Mouse (Mus musculus) layer of hippocampus, postnatal 14 days (tissue): ENCODE measurements at regions not wholly inside any gene's neighbourhood (a gene's known extent, or its start where the extent isn't known, plus 50 kb on each side); places are given as distances from the start of the nearest gene placed in this dataset.
"Not testable (repeated sequence)": the region's sequence is repeated elsewhere in the genome, so short reads cannot be mapped to it uniquely, and the experiment has no call there.

Source experiments
- DNase-seq, 2 experiments: peaks; one replicate each; pipeline ENCODE4 v3.0.0; 2021 to 2022; ENCODE audit warnings: low spot score in 2 of 2, mixed read lengths in 1 of 2

- no peak for DNase-seq
Observed at GRCm38 (mm10) chr11:22420003-22420723, 78.1 kb upstream of the Ehbp1 start.

GRCm38 (mm10) chr11:22421762-22422161 lies 79.7 kb upstream of the Ehbp1 start:
- DNase-seq = no peak

GRCm38 (mm10) chr11:22437140-22437850 lies 74.6 kb upstream of the Tmem17 start:
- DNase-seq = peak in 1 of 2 experiments; percentile 42

DNA sequence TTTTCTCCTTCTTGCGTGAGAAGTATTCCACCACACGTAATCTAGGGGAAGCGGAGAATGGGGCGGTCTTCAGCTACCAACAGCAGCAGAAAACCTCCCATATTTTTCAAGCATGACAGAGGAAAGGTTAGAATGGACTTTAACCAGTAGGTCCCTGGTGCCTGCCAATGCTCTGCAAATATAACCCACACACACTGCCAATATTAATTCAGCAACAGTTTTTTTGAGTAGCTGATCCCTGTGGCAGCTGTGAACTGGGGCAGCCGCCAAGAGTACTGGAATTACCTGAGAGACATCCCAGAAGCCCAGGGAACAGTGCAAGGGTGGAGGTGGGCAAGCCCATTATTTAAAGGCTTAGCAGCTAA lies 74.1 kb upstream of the Tmem17 start:
- DNase-seq = no peak

DNA sequence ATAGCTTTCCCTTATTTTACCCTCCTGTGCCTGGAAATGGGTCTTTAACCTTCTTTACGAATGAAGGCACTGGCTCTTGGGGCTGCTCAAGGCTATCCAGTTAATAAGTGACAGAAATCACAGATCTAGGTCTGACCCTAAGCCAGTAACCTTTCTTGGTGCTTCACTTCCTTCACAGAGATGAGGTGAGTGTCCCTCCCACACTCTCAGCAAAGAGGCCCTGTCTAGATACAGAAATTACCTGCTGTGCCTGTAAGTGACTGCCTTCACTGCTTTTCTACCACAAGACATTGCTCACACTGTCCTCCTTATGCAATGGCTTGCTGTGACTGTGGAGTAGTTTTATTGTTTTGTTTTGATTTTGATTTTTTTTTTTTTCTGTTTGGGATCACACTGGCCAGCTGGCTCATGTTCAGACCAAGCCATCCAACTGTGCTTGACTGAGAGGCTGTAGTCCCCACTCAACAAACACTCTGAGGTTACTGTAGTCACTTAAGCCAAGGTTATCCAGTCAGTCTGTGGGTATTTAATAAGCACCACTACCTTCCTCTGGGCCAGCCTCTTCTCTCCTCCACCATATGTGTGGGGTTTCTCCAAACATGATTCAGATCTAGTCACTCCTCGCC lies 73.3 kb upstream of the Tmem17 start:
- DNase-seq = no peak

DNA sequence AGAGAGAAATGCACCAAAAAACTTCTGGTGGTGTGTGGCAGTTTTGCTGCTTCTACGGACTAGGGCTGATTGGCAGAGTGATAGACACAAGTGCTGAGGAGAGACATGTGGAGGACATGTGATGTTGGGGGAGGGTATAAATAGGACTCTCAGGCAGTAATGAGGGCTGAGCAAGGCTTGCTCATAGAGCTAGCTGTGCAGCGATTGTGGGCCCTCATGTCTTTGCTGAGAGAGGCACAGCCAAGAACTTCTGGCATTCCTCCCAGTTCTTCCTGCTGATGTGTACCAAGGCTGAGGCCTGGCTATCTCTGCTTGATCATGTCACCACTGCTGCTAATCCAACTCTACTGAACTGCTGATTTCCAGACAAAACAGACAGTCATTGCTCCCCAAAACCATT lies 71.4 kb upstream of the Tmem17 start:
- DNase-seq = peak in 1 of 2 experiments; percentile 25

DNA sequence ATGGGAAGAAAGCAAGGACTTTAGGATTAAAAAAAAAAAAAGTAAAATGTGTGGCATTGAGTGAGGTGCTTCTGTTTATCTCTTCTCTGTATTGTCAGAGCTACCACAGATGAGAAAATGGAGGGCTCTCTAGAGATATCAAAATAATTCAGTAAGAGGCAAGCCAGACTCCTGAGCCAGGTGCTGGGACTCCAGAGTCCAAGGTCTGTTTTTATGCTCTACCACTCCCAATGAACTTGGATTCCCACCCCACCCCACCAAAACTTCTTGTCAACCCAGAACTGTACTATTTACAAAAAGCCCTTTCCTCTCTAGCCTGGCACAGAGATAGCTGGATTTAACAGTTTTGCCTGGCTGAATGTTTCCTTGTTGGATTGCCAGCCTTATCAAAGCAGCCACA lies 58.7 kb upstream of the Tmem17 start:
- DNase-seq = no peak

DNA sequence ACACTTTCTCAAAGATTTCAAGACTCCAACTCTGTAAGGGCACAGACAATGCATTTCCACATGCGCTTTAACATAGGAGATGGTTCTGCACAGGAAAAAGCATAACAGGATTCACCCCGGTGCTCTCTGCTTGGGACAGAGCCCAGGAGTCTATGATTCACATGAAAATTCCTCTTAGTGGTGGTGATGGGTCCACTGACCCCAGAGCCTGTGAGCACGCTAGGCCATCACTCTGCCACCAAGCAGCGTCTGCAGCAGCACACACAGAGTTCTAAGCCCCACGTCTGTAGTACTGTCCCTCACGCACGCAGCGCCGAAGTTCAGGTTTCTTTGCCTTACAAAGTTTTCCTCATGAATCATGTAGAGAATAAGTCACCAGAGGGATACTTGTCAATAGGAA lies 55.6 kb upstream of the Tmem17 start:
- DNase-seq = no peak

DNA sequence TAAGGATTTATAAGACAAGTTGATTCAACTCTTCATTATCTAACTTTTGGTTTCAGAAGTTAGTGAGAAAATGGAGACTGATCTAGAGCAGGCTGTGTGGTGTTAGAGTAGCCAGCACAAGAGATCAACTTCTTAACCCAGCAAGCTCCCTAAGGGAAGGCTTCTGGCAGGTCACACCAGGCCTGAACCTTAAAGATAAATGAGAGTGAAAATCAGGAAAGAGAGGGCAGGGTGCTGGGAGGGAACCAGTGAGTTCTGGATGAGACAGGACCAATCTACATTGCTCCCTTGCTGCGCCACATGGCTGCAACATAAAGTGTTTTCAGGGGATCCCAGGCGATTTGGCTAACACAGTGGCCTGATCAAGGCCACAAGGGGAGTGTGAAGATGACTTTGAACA lies 54.7 kb upstream of the Tmem17 start:
- DNase-seq = no peak

DNA sequence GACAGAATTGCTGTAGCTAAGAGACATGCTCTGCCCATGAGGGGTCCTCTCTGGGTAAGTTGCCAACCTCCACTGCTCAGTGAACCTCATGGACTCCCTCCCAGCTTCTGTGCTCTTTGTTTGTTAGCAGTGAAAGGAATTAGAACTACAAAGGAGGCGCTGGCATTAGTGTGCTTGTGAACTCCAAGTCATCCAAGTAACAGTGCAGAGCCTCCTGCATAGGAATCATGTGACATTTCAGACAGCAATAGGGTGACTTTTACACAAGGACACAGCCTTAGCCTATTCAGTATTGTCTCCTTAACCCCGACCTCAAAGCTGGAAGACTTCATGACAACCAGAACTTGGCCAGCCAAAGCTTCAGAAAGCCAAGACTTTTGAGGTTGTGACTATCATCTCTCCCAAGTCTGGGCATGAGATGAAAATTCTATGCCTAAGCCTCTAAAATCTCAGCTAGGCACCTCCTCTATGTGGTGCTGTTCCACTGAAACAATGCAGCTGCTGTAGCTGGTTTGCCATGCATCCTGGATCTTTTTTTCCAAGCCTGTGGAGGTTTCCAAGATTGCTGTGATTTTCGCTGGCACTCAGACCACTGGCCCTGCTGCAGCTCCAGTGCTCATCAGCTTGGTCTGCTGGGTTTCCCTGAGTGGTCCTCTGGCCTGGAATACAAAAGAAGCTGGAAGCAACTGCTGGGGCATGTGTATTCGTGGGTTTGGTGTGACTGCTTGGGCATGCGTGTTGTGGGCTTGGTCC lies 52.8 kb upstream of the Tmem17 start:
- peak; percentile 16 to 55 for DNase-seq

GRCm38 (mm10) chr11:22461019-22461735 lies 50.7 kb upstream of the Tmem17 start:
- DNase-seq = not testable (repeated sequence)
